Mouse (Mus musculus) midbrain, postnatal 0 days (tissue): ENCODE measurements around the gene A2m. TPM values are rescaled to one million over a fixed set of nuclear protein-coding genes. Genes with fewer than 3 reads are reported as not detected.

Experiments
- ATAC-seq: fragments of 200-750 bp; cut with Nextera tagmentation; 2 replicates; pipeline ENCODE4 v1.8.0; 2017; ENCODE audit warnings: moderate number of reproducible peaks, mild to moderate bottlenecking, moderate TSS enrichment, moderate library complexity; ENCODE audit not compliant: low FRiP score
- DNase-seq: peaks from one replicate; pipeline ENCODE4 v3.0.0-alpha.2; 2015; ENCODE audit warnings: low spot score
- H3K27ac ChIP-seq: fragments of 300-500 bp; sonication (generic); 2 replicates; pipeline ENCODE4 v1.5.1; 2014; ENCODE audit warnings: low read depth, mild to moderate bottlenecking, low read length, mixed read lengths
- H3K27me3 ChIP-seq: fragments of 300-500 bp; sonication (generic); 2 replicates; pipeline ENCODE4 v1.6.1; 2014; ENCODE audit warnings: low read length, control low read depth, mixed read lengths; ENCODE audit not compliant: insufficient read depth
- H3K36me3 ChIP-seq: fragments of 300-500 bp; sonication (generic); 2 replicates; pipeline ENCODE4 v1.6.1; 2014; ENCODE audit warnings: low read length, control low read depth, mixed read lengths; ENCODE audit not compliant: insufficient read depth
- H3K4me1 ChIP-seq: fragments of 300-500 bp; sonication (generic); 2 replicates; pipeline ENCODE4 v1.6.1; 2014; ENCODE audit warnings: mild to moderate bottlenecking, control low read depth, antibody characterized with exemption, low read length, mixed read lengths; ENCODE audit not compliant: insufficient read depth
- H3K4me2 ChIP-seq: fragments of 300-500 bp; sonication (generic); 2 replicates; pipeline ENCODE4 v1.6.1; 2014; ENCODE audit warnings: low read depth, mild to moderate bottlenecking, low read length, mixed read lengths; ENCODE audit not compliant: poor library complexity, severe bottlenecking
- H3K4me3 ChIP-seq: fragments of 300-500 bp; sonication (generic); 2 replicates; pipeline ENCODE4 v1.5.1; 2014; ENCODE audit warnings: low read depth, mild to moderate bottlenecking, low read length, moderate library complexity
- H3K9ac ChIP-seq: fragments of 300-500 bp; sonication (generic); replicated peaks from 2 replicates; pipeline ENCODE4 v1.6.1; 2014; ENCODE audit warnings: mild to moderate bottlenecking, low read length, moderate library complexity, mixed read lengths; ENCODE audit not compliant: poor library complexity, severe bottlenecking
- H3K9me3 ChIP-seq: fragments of 300-500 bp; sonication (generic); 2 replicates; pipeline ENCODE4 v1.6.1; 2016; ENCODE audit warnings: low read length, control low read depth
- CTCF ChIP-seq: IDR thresholded peaks from 2 replicates; pipeline ENCODE4 v1.5.1; 2016; ENCODE audit warnings: antibody characterized with exemption, mild to moderate bottlenecking
- WGBS: fragments of 180-500 bp; shearing (Covaris S2); extraction: QIAGEN DNeasy Blood & Tissue Kit; methylation state at CpG from one replicate; pipeline ENCODE4 v1.1.7; 2014; 5-methylcytosine and 5-hydroxymethylcytosine counted together
- polyA plus RNA-seq: library from polyadenylated mRNA; unstranded; fragments of >200 nt; fragmentation: Nextera tagmentation; extraction: Ambion mirVana; gene quantifications from 2 replicates; pipeline ENCODE4 v1.2.1, GENCODE M21; 2015
- total RNA-seq: library from RNA; depleted of rRNA; stranded (reverse); fragments of >200 nt; gene quantifications from 2 replicates; pipeline ENCODE4 v1.2.3, GENCODE M21; 2014; rRNA removed

The A2m gene
- total and polyA plus RNA-seq, 2 experiments from 2014 or later: 15.6 to 19.0 TPM

DNA sequence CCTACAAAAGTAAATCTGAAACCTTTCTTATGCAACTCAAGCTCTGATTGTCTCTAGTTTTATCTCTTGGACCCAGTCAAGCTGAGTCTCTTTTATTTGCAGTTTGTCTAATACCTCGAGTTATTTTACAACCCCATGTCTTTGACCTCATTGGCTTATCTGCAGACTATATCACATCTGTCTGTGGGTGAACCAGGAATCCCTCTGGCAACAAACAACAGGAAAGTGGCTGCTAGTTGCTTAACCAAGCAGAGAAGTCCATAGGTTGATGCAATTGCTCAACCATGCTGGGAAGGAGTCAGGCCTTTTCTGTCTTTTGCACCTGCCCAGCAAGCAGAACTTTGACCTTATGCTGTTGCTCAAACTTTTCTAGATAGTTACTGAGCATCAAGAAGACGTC lies 12.7 kb upstream of the A2m start:
- no peaks in the 10 kb centered on the region for H3K9me3 ChIP-seq
- DNase-seq: no peak
- H3K4me3 ChIP-seq: no peak overlapping the region
- no peak overlapping the region for H3K27ac ChIP-seq
- TF ChIP-seq CTCF: no peak
- no peak overlapping the region for H3K4me2 ChIP-seq
- 78% methylated on average over 2 of the region's 2 CpGs for WGBS
- no peaks in the 10 kb centered on the region for H3K4me1 ChIP-seq
- H3K27me3 ChIP-seq: no peaks in the 10 kb centered on the region
- no peaks in the 10 kb centered on the region for H3K36me3 ChIP-seq
- no peak for ATAC-seq
- no peak overlapping the region for H3K9ac ChIP-seq

DNA sequence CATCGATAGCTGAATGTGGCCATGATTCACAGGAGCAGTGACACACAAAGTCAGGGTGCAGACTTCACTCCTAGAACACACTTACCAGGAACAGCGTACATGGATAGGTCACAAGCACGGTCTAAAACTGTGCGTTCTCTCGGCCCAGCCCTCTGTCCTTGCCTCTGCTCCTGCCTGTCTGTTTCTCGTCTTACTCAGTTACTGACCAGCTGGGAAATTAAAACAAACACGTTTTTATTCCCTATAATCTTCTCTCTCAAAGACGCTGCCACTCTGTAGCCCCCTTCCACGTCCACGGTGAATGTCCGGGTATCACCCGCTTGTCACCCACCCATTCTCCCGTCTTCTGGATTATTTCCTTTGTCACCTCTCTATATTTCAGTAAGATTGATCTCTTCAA lies 656 bp upstream of the A2m start:
- Histone ChIP-seq H3K27me3 (no peaks in the 10 kb centered on the region), H3K4me2 (no peak overlapping the region), H3K36me3 (no peaks in the 10 kb centered on the region), H3K9ac (no peak overlapping the region), H3K4me3 (no peak overlapping the region), H3K27ac (no peak overlapping the region), H3K4me1 (no peaks in the 10 kb centered on the region), H3K9me3 (no peaks in the 10 kb centered on the region)
- DNase-seq (no peak), ATAC-seq (no peak)
- WGBS: 67% methylated on average over 13 of the region's 13 CpGs
- no peak for TF ChIP-seq CTCF

DNA sequence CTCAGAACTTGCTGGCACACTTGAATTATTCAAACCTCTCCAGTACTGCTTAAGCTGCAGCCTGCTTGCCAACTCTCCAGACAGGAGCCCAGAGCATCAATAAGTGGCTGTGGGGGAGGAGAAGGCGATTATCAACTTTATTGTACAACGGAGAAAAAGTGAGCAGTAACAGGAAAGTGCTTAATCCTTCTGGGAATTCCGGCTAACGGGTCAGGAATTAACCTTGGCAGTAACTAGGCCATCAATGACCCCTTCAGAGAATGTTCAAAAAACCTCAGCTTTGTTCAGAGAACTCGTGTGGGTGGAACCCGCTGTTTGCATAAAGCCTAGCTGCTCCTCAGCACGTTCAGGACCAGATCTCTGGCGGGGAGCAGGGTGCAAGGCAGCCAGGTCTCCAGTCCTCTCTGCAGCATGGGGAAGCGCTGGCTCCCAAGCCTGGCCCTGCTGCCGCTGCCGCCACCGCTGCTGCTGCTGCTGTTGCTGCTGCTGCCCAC lies 749 bp downstream of the A2m start:
- Histone ChIP-seq H3K27me3 (no peaks in the 10 kb centered on the region), H3K9ac (peak overlapping the region; percentile 37; the same call in 1 of the 2 replicates), H3K36me3 (no peaks in the 10 kb centered on the region), H3K4me2 (peak overlapping the region; percentile 46), H3K4me3 (peak overlapping the region; percentile 24; the same call in 1 of the 2 replicates), H3K27ac (no peak overlapping the region), H3K4me1 (no peaks in the 10 kb centered on the region), H3K9me3 (no peaks in the 10 kb centered on the region)
- peak; percentile 22 for DNase-seq
- TF ChIP-seq CTCF: no peak
- 2% methylated on average over 12 of the region's 12 CpGs for WGBS
- 0 out of 2 replicates have a peak, but pooled peaks have one; percentile 54 for ATAC-seq

DNA sequence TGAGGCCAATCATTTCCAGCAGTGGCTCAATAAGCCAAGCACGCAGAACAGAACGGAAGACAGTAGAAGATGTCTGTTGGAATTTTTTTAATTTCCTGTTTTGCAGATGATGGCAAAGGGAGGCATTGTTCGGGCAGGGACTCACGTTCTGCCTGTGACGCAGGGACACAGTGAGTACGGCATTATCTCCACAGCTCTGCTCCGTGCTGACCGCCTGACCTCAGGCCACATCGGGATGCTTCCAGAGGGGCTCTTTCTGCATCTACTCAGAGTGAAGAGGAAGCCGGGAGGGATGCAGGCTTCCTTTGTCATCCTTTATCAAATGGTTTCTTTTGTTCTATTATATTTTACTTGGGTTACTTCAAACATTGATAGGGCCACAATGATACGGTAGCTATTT lies 13.3 kb downstream of the A2m start:
- DNase-seq (no peak), ATAC-seq (no peak)
- WGBS: 80% methylated on average over 11 of the region's 11 CpGs
- no peak for TF ChIP-seq CTCF
- no peak overlapping the region for H3K4me2 ChIP-seq
- H3K27ac ChIP-seq: no peak overlapping the region
- no peaks in the 10 kb centered on the region for H3K4me1 ChIP-seq
- no peaks in the 10 kb centered on the region for H3K27me3 ChIP-seq
- no peaks in the 10 kb centered on the region for H3K36me3 ChIP-seq
- H3K9ac ChIP-seq: no peak overlapping the region
- no peak overlapping the region for H3K4me3 ChIP-seq
- H3K9me3 ChIP-seq: no peaks in the 10 kb centered on the region

Other genes starting within 250 kb of the A2m start
- gene Iqsec3, start 161.7 kb upstream of the A2m start, total RNA-seq: 48.6 and 50.3 TPM in 2 replicates
- 9.5 and 10.7 TPM in 2 replicates for gene Iqsec3, start 161.7 kb upstream of the A2m start, polyA plus RNA-seq
- gene Gm7298, start 97.6 kb downstream of the A2m start, total RNA-seq: 0.09 TPM in 1 of 2 replicates, not detected in the other
- gene Gm7298, start 97.6 kb downstream of the A2m start, polyA plus RNA-seq: not detected in 2 replicates
- gene Mug1, start 203.2 kb downstream of the A2m start, total RNA-seq: not detected in 2 replicates
- not detected in 2 replicates for gene Mug1, start 203.2 kb downstream of the A2m start, polyA plus RNA-seq